Mouse (Mus musculus) gastrocnemius, postnatal 25 days (tissue): Measurements from ENCODE around the gene C130074G19Rik. TPM values are rescaled to one million over a fixed set of nuclear protein-coding genes. Genes with fewer than 3 reads are reported as not detected.

Experiments used
- DNase-seq: peaks from one replicate; pipeline ENCODE4 v3.0.0; 2022
- microRNA-seq, 2 experiments: library from miRNA; unstranded; fragments of <30 nt; microRNA quantifications; one replicate each; pipeline ENCODE4 v1.2.0; 2021; ENCODE audit warnings: borderline replicate concordance in 2 of 2
- total RNA-seq, 2 experiments: library from RNA; stranded (reverse); gene quantifications; 1 replicate in 1 of 2; 2 replicates in 1 of 2; pipeline ENCODE4 v1.2.3; 2021

Gene C130074G19Rik
- total RNA-seq, 2 experiments from 2014 or later = 10.9 to 18.7 TPM

- no peak for DNase-seq
These were observed 38.5 kb downstream of the C130074G19Rik start for GRCm38 (mm10) chr1:184844326-184845066.

GRCm38 (mm10) chr1:184837649-184838048 is 45.4 kb downstream of the C130074G19Rik start:
- no peak for DNase-seq

GRCm38 (mm10) chr1:184836350-184836749 is 46.7 kb downstream of the C130074G19Rik start:
- DNase-seq = no peak

- DNase-seq = no peak
These were observed 49.5 kb downstream of the C130074G19Rik start for GRCm38 (mm10) chr1:184833499-184833898.

- DNase-seq = no peak
These were observed 50.8 kb downstream of the C130074G19Rik start for GRCm38 (mm10) chr1:184832211-184832610.

GRCm38 (mm10) chr1:184829897-184830296 is 53.1 kb downstream of the C130074G19Rik start:
- no peak for DNase-seq

GRCm38 (mm10) chr1:184827175-184827701 is 55.8 kb downstream of the C130074G19Rik start:
- no peak for DNase-seq

GRCm38 (mm10) chr1:184825093-184825492 is 57.9 kb downstream of the C130074G19Rik start:
- no peak for DNase-seq

GRCm38 (mm10) chr1:184824439-184824851 is 58.6 kb downstream of the C130074G19Rik start:
- DNase-seq = peak; percentile 82

- no peak for DNase-seq
These were observed 60.3 kb downstream of the C130074G19Rik start for GRCm38 (mm10) chr1:184822678-184823077.

Small RNAs within 50 kb of the gene (microRNA-seq; reads per million reads assigned to microRNA genes)
- gene Mir1981 = 80.7 to 102 reads per million in 2 experiments

Other genes starting within 250 kb of the C130074G19Rik start
- gene Hlx, start 150.6 kb downstream of the C130074G19Rik start, total RNA-seq = 10 to 100 TPM in 1 of 2 experiments, 1 to 10 TPM in 1; 5.9 to 10.0 TPM
- gene Marc1, start 71.9 kb downstream of the C130074G19Rik start, total RNA-seq = under 1 TPM in 1 of 2 experiments, not detected in 1; 0.38 TPM
- 100 to 1,000 TPM; 122 to 125 TPM for gene Marc2, start 36.8 kb downstream of the C130074G19Rik start, total RNA-seq
- 1 to 10 TPM; 3.2 to 3.7 TPM for gene Mark1, start 116.4 kb upstream of the C130074G19Rik start, total RNA-seq